Mouse (Mus musculus): ENCODE measurements around the gene Sipa1. TPM values are rescaled to one million over a fixed set of nuclear protein-coding genes. Genes with fewer than 3 reads are reported as not detected.

Sipa1 gene
- polyA plus RNA-seq, 1 experiment from 2014 or later, result 37.1 TPM

- Histone ChIP-seq H3K9ac (replicated peaks; ENCODE audit: low read length) (peak overlapping the region; percentile 89), H3K4me1 (ENCODE audit: insufficient read depth, low read length) (peaks cover 17% of the 10 kb centered on the region), H3K36me3 (ENCODE audit: insufficient read depth, low read length) (peaks cover 21% of the 10 kb centered on the region), H3K27ac (ENCODE audit: low read length) (peak overlapping the region; percentile 93), H3K27me3 (ENCODE audit: insufficient read depth, low read length) (no peaks in the 10 kb centered on the region), H3K4me2 (replicated peaks; ENCODE audit: low read depth, low read length) (peak overlapping the region; percentile 90), H3K4me3 (ENCODE audit: low read length) (peak overlapping the region; percentile 64), H3K9me3 (ENCODE audit: low read length) (no peaks in the 10 kb centered on the region)
- no peak; the same call in 1 of the 2 replicates for ATAC-seq (ENCODE audit: low FRiP score, low TSS enrichment)
- 38% methylated on average over 12 of the region's 12 CpGs for WGBS
Observed at GRCm38 (mm10) chr19:5636571-5637041, 26.9 kb downstream of the Sipa1 start.

DNA sequence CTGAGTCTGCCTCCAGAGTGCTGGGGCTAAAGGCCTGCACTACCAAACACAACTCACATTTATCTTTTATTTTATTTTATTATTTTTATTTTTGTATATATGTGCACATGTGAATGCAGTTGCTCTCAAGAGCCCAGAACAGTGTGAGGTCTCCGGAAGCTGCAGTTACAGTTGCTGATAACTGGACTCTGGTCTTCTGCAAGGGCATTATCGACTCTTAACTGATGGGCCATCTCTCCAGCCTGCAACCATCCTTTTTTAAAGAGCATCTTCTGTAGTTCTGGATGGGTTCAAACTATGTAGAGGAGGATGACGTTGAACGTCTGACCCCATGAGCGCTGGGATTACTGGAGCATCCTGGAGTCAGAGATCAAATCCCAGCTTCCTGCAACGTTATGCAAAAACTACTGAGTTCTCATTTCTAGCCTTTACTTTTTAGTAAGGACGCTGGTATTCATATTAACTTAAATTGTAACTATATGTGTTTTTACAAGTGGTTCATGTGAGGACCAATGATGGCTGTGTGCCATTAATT, 27.4 kb downstream of the Sipa1 start:
- WGBS, result 76% methylated on average over 7 of the region's 7 CpGs
- ATAC-seq (ENCODE audit: low FRiP score, low TSS enrichment), result no peak
- no peaks in the 10 kb centered on the region for H3K27me3 ChIP-seq (ENCODE audit: insufficient read depth, low read length)
- no peak overlapping the region for H3K4me3 ChIP-seq (ENCODE audit: low read length)
- H3K4me2 ChIP-seq (replicated peaks; ENCODE audit: low read depth, low read length), result no peak overlapping the region
- H3K36me3 ChIP-seq (ENCODE audit: insufficient read depth, low read length), result peaks cover 16% of the 10 kb centered on the region
- H3K9me3 ChIP-seq (ENCODE audit: low read length), result no peaks in the 10 kb centered on the region
- no peak overlapping the region for H3K27ac ChIP-seq (ENCODE audit: low read length)
- H3K9ac ChIP-seq (replicated peaks; ENCODE audit: low read length), result 0 out of 2 replicates have a peak overlapping the region, but pooled peaks have one; percentile 89
- peaks cover 17% of the 10 kb centered on the region for H3K4me1 ChIP-seq (ENCODE audit: insufficient read depth, low read length)

- H3K36me3 ChIP-seq (ENCODE audit: insufficient read depth, low read length), result no peaks in the 10 kb centered on the region
- 82% methylated on average over 9 of the region's 9 CpGs for WGBS
- no peaks in the 10 kb centered on the region for H3K9me3 ChIP-seq (ENCODE audit: low read length)
- no peak overlapping the region for H3K9ac ChIP-seq (replicated peaks; ENCODE audit: low read length)
- no peaks in the 10 kb centered on the region for H3K27me3 ChIP-seq (ENCODE audit: insufficient read depth, low read length)
- no peak overlapping the region for H3K4me2 ChIP-seq (replicated peaks; ENCODE audit: low read depth, low read length)
- ATAC-seq (ENCODE audit: low FRiP score, low TSS enrichment), result no peak
- no peak overlapping the region for H3K27ac ChIP-seq (ENCODE audit: low read length)
- H3K4me3 ChIP-seq (ENCODE audit: low read length), result no peak overlapping the region
- H3K4me1 ChIP-seq (ENCODE audit: insufficient read depth, low read length), result peaks cover 7% of the 10 kb centered on the region
Observed at GRCm38 (mm10) chr19:5632120-5632519, 31.4 kb downstream of the Sipa1 start.

GRCm38 (mm10) chr19:5629907-5630306, 33.6 kb downstream of the Sipa1 start:
- H3K4me1 ChIP-seq (ENCODE audit: insufficient read depth, low read length), result no peaks in the 10 kb centered on the region
- no peak overlapping the region for H3K9ac ChIP-seq (replicated peaks; ENCODE audit: low read length)

GRCm38 (mm10) chr19:5625311-5625710, 38.2 kb downstream of the Sipa1 start:
- Histone ChIP-seq H3K27me3 (ENCODE audit: insufficient read depth, low read length) (no peaks in the 10 kb centered on the region), H3K9me3 (ENCODE audit: low read length) (no peaks in the 10 kb centered on the region), H3K4me3 (ENCODE audit: low read length) (no peak overlapping the region), H3K4me2 (replicated peaks; ENCODE audit: low read depth, low read length) (no peak overlapping the region), H3K36me3 (ENCODE audit: insufficient read depth, low read length) (no peaks in the 10 kb centered on the region), H3K27ac (ENCODE audit: low read length) (no peak overlapping the region), H3K9ac (replicated peaks; ENCODE audit: low read length) (no peak overlapping the region), H3K4me1 (ENCODE audit: insufficient read depth, low read length) (no peaks in the 10 kb centered on the region)
- WGBS, result 81% methylated on average over 8 of the region's 8 CpGs
- ATAC-seq (ENCODE audit: low FRiP score, low TSS enrichment), result no peak

More at GRCm38 (mm10) chr19:5629907-5630306, 33.6 kb downstream of the Sipa1 start:
- H3K36me3 ChIP-seq (ENCODE audit: insufficient read depth, low read length), result no peaks in the 10 kb centered on the region
- H3K9me3 ChIP-seq (ENCODE audit: low read length), result no peaks in the 10 kb centered on the region
- no peaks in the 10 kb centered on the region for H3K27me3 ChIP-seq (ENCODE audit: insufficient read depth, low read length)
- H3K4me3 ChIP-seq (ENCODE audit: low read length), result no peak overlapping the region
- ATAC-seq (ENCODE audit: low FRiP score, low TSS enrichment), result no peak
- no peak overlapping the region for H3K27ac ChIP-seq (ENCODE audit: low read length)
- H3K4me2 ChIP-seq (replicated peaks; ENCODE audit: low read depth, low read length), result no peak overlapping the region

DNA sequence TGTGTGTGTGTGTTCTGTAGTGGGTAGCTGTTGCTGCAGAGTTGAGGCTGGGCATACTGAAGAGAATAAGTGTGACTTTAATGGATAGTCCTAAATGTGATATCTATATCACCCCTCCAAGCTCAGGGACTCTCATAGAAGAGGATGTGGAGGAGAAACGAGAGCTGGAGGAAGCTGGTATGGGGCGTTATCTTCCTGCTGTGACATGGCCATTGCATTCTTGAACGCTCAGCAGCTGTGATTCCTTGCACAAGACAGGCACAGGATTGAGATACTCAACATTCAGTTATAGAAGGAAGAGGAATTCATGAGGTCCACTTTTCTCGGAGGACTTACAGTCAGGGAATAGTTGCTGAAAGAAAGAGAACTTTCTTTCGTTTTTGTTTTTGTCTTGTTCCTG, 41.6 kb downstream of the Sipa1 start:
- Histone ChIP-seq H3K9ac (replicated peaks; ENCODE audit: low read length) (no peak overlapping the region), H3K27ac (ENCODE audit: low read length) (no peak overlapping the region), H3K27me3 (ENCODE audit: insufficient read depth, low read length) (no peaks in the 10 kb centered on the region), H3K4me1 (ENCODE audit: insufficient read depth, low read length) (no peaks in the 10 kb centered on the region), H3K4me3 (ENCODE audit: low read length) (no peak overlapping the region), H3K36me3 (ENCODE audit: insufficient read depth, low read length) (no peaks in the 10 kb centered on the region), H3K9me3 (ENCODE audit: low read length) (no peaks in the 10 kb centered on the region), H3K4me2 (replicated peaks; ENCODE audit: low read depth, low read length) (no peak overlapping the region)
- no peak for ATAC-seq (ENCODE audit: low FRiP score, low TSS enrichment)
- 70% methylated on average over 5 of the region's 5 CpGs for WGBS

DNA sequence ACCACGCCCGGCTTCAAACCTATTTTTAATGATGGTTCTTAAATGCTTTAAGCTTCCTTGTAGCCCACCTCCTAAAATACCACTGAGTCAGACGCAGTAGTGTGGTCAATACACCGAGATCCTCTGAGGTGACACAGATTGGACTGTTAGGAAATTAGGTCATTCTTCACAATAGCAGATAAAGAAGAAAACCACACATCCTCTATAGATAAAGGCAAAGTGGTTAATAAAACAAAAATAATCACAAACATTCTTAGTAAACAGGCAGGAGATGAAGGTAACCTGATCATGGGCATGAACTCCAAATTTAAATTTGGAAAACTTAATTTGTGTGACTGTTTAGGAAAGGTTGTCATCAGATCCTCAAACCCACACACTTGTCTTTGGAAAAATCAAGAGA, 43.5 kb downstream of the Sipa1 start:
- 87% methylated on average over 4 of the region's 4 CpGs for WGBS
- no peak overlapping the region for H3K27ac ChIP-seq (ENCODE audit: low read length)
- no peaks in the 10 kb centered on the region for H3K36me3 ChIP-seq (ENCODE audit: insufficient read depth, low read length)
- H3K9ac ChIP-seq (replicated peaks; ENCODE audit: low read length), result no peak overlapping the region
- no peak overlapping the region for H3K4me2 ChIP-seq (replicated peaks; ENCODE audit: low read depth, low read length)
- no peaks in the 10 kb centered on the region for H3K9me3 ChIP-seq (ENCODE audit: low read length)
- H3K4me1 ChIP-seq (ENCODE audit: insufficient read depth, low read length), result no peaks in the 10 kb centered on the region
- no peaks in the 10 kb centered on the region for H3K27me3 ChIP-seq (ENCODE audit: insufficient read depth, low read length)
- no peak for ATAC-seq (ENCODE audit: low FRiP score, low TSS enrichment)
- H3K4me3 ChIP-seq (ENCODE audit: low read length), result no peak overlapping the region

GRCm38 (mm10) chr19:5614953-5615352, 48.6 kb downstream of the Sipa1 start:
- no peak overlapping the region for H3K9ac ChIP-seq (replicated peaks; ENCODE audit: low read length)
- H3K4me1 ChIP-seq (ENCODE audit: insufficient read depth, low read length), result peaks cover 5% of the 10 kb centered on the region; the same call in 1 of the 2 replicates
- H3K27me3 ChIP-seq (ENCODE audit: insufficient read depth, low read length), result no peaks in the 10 kb centered on the region
- no peak overlapping the region for H3K4me2 ChIP-seq (replicated peaks; ENCODE audit: low read depth, low read length)
- no peaks in the 10 kb centered on the region for H3K36me3 ChIP-seq (ENCODE audit: insufficient read depth, low read length)
- no peak overlapping the region for H3K4me3 ChIP-seq (ENCODE audit: low read length)
- no peak overlapping the region for H3K27ac ChIP-seq (ENCODE audit: low read length)
- ATAC-seq (ENCODE audit: low FRiP score, low TSS enrichment), result no peak
- 60% methylated on average over 2 of the region's 2 CpGs for WGBS
- no peaks in the 10 kb centered on the region for H3K9me3 ChIP-seq (ENCODE audit: low read length)

DNA sequence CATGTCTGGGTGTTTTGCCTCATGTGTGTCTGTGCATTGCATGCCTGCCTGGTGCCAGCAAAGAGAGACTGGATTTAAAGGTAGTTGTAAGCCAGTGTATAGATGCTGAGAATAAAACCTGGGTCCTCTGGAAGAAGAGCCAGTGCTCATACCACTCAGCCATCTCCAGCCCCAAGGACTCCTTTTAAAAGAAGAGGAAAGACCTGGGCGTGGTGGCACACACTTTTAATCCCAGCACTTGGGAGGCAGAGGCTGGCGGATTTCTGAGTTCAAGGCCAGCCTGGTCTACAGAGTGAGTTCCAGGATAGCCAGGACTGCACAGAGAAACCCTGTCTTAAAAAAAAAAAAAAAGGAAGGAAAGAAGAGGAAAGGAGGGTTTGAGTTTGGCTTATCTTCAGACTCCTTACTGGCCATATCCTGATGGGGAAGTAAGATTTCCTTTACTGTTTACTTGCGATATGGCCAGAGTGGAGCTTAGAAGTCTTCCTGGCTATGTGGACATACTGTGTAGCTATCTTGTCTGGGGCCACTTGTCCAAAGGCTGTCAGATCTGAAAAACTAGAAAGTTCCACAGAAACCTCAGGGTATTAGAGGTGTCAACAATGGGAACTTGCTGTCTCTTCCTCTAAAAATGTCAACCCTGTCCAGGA, 50.6 kb downstream of the Sipa1 start:
- Histone ChIP-seq H3K9ac (replicated peaks; ENCODE audit: low read length) (no peak overlapping the region), H3K4me3 (ENCODE audit: low read length) (no peak overlapping the region), H3K4me1 (ENCODE audit: insufficient read depth, low read length) (peaks cover 14% of the 10 kb centered on the region), H3K9me3 (ENCODE audit: low read length) (no peaks in the 10 kb centered on the region), H3K27ac (ENCODE audit: low read length) (no peak overlapping the region), H3K27me3 (ENCODE audit: insufficient read depth, low read length) (no peaks in the 10 kb centered on the region), H3K36me3 (ENCODE audit: insufficient read depth, low read length) (peaks cover 7% of the 10 kb centered on the region), H3K4me2 (replicated peaks; ENCODE audit: low read depth, low read length) (no peak overlapping the region)
- ATAC-seq (ENCODE audit: low FRiP score, low TSS enrichment), result no peak
- WGBS, result 77% methylated on average over 3 of the region's 3 CpGs

- WGBS, result 88% methylated on average over 1 of the region's 1 CpGs
- Histone ChIP-seq H3K4me2 (replicated peaks; ENCODE audit: low read depth, low read length) (no peak overlapping the region), H3K9me3 (ENCODE audit: low read length) (no peaks in the 10 kb centered on the region), H3K27ac (ENCODE audit: low read length) (no peak overlapping the region), H3K36me3 (ENCODE audit: insufficient read depth, low read length) (peaks cover 16% of the 10 kb centered on the region), H3K9ac (replicated peaks; ENCODE audit: low read length) (no peak overlapping the region), H3K4me3 (ENCODE audit: low read length) (no peak overlapping the region), H3K27me3 (ENCODE audit: insufficient read depth, low read length) (no peaks in the 10 kb centered on the region), H3K4me1 (ENCODE audit: insufficient read depth, low read length) (peaks cover 14% of the 10 kb centered on the region)
- ATAC-seq (ENCODE audit: low FRiP score, low TSS enrichment), result no peak
Observed at GRCm38 (mm10) chr19:5611973-5612372, 51.5 kb downstream of the Sipa1 start.

Measured in kidney, embryonic 16.5 days (tissue).